Mouse (Mus musculus): ENCODE measurements around the gene Nav2. TPM values are rescaled to one million over a fixed set of nuclear protein-coding genes. Genes with fewer than 3 reads are reported as not detected.

The Nav2 gene
- total and polyA plus RNA-seq, 3 experiments: under 0.01 TPM; not detected in 2

GRCm38 (mm10) chr7:49521349-49521748 lies 612.8 kb downstream of the Nav2 start:
- no peak for DNase-seq (ENCODE audit: extremely low read depth)
- H3K27ac ChIP-seq (ENCODE audit: insufficient read depth, low read depth): no peak overlapping the region
- no peaks in the 10 kb centered on the region for H3K9me3 ChIP-seq (replicated peaks; ENCODE audit: low read length)
- no peaks in the 10 kb centered on the region for H3K79me2 ChIP-seq (replicated peaks; ENCODE audit: control insufficient read depth, extremely low read depth, insufficient read depth, poor library complexity, severe bottlenecking)
- TF ChIP-seq USF2 (conservative IDR thresholded peaks at IDR 0.05; ENCODE audit: low read depth, low read length): no peak
- no peak for TF ChIP-seq ETS1 (conservative IDR thresholded peaks at IDR 0.05; ENCODE audit: low read depth, low read length)
- TF ChIP-seq BHLHE40 (IDR thresholded peaks at IDR 0.05; ENCODE audit: low read depth, low read length): no peak
- no peak for TF ChIP-seq GABPA (IDR thresholded peaks at IDR 0.05; ENCODE audit: insufficient replicate concordance, low read depth, low read length)
- no peak for TF ChIP-seq NELFE (IDR thresholded peaks at IDR 0.05; ENCODE audit: low read depth, low read length)
- H3K9ac ChIP-seq (ENCODE audit: insufficient read depth, low read depth): no peak overlapping the region
- no peaks in the 10 kb centered on the region for H3K36me3 ChIP-seq (replicated peaks in 1 of 2; ENCODE audit: control insufficient read depth in 1 of 2, insufficient read depth in 1 of 2, low read length in 1 of 2)
- no peak overlapping the region for H3K4me3 ChIP-seq (replicated peaks in 1 of 3; ENCODE audit: low read depth in 2 of 3, low read length in 2 of 3, poor library complexity in 1 of 3)
- dilution Hi-C loops (cut with MboI; ENCODE audit: extremely low pct_ligation_motif_present, extremely low pct_unique_long_range_greater_than_20kb, low sequenced_read_pairs): no loop called here
- H3K4me1 ChIP-seq (ENCODE audit: control insufficient read depth in 1 of 2, insufficient read depth in 2 of 2): peaks cover 0 to 10% of the 10 kb centered on the region in 2 experiments; a peak in 2 of 4 replicates
- no peak overlapping the region for H3K4me2 ChIP-seq (ENCODE audit: insufficient read depth, low read depth, poor library complexity, severe bottlenecking)
- peaks cover 62% of the 10 kb centered on the region for H3K27me3 ChIP-seq (replicated peaks)
- in situ Hi-C loops (cut with MboI; ENCODE audit: low pct_ligation_motif_present, low pct_unique_long_range_greater_than_20kb, low sequenced_read_pairs): no loop called here

- no peak for DNase-seq (ENCODE audit: extremely low read depth)
- no peaks in the 10 kb centered on the region for H3K9me3 ChIP-seq (replicated peaks; ENCODE audit: low read length)
- no peak overlapping the region for H3K4me2 ChIP-seq (ENCODE audit: insufficient read depth, low read depth, poor library complexity, severe bottlenecking)
- H3K9ac ChIP-seq (ENCODE audit: insufficient read depth, low read depth): no peak overlapping the region
- in situ Hi-C loops (cut with MboI; ENCODE audit: low pct_ligation_motif_present, low pct_unique_long_range_greater_than_20kb, low sequenced_read_pairs) (no loop called here), dilution Hi-C loops (cut with MboI; ENCODE audit: extremely low pct_ligation_motif_present, extremely low pct_unique_long_range_greater_than_20kb, low sequenced_read_pairs) (no loop called here)
- H3K27me3 ChIP-seq (replicated peaks): peaks cover 60% of the 10 kb centered on the region
- H3K4me1 ChIP-seq (ENCODE audit: control insufficient read depth in 1 of 2, insufficient read depth in 2 of 2): peaks cover 0 to 10% of the 10 kb centered on the region in 2 experiments; a peak in 2 of 4 replicates
- TF ChIP-seq ELF1 (IDR thresholded peaks at IDR 0.05; ENCODE audit: low read depth, low read length) (no peak), ZC3H11A (IDR thresholded peaks at IDR 0.05; ENCODE audit: low read depth, low read length) (no peak), SIN3A (IDR thresholded peaks at IDR 0.05; ENCODE audit: low read length) (no peak), MAFK (IDR thresholded peaks at IDR 0.05; ENCODE audit: insufficient replicate concordance, low read length) (no peak), ZKSCAN1 (IDR thresholded peaks at IDR 0.05; ENCODE audit: borderline replicate concordance, low read depth, low read length) (no peak), MXI1 (IDR thresholded peaks at IDR 0.05; ENCODE audit: low read depth, low read length) (no peak), RAD21 (IDR thresholded peaks at IDR 0.05; ENCODE audit: low read depth, low read length) (no peak), IRF4 (IDR thresholded peaks at IDR 0.05; ENCODE audit: low read depth, low read length) (no peak), UBTF (IDR thresholded peaks at IDR 0.05; ENCODE audit: low read depth, low read length) (no peak), E2F4 (IDR thresholded peaks at IDR 0.05; ENCODE audit: insufficient replicate concordance, low read depth, low read length) (no peak), ZNF384 (IDR thresholded peaks at IDR 0.05; ENCODE audit: low read depth, low read length) (no peak), USF2 (conservative IDR thresholded peaks at IDR 0.05; ENCODE audit: low read depth, low read length) (no peak), SMC3 (IDR thresholded peaks at IDR 0.05; ENCODE audit: low read depth, low read length) (no peak), CTCF (conservative IDR thresholded peaks at IDR 0.05 in 1 of 2, IDR thresholded peaks at IDR 0.05 in 1 of 2; ENCODE audit: low read depth in 2 of 2, low read length in 2 of 2) (no peak)
- H3K79me2 ChIP-seq (replicated peaks; ENCODE audit: control insufficient read depth, extremely low read depth, insufficient read depth, poor library complexity, severe bottlenecking): no peaks in the 10 kb centered on the region
- H3K4me3 ChIP-seq (replicated peaks in 1 of 3; ENCODE audit: low read depth in 2 of 3, low read length in 2 of 3, poor library complexity in 1 of 3): no peak overlapping the region
- no peaks in the 10 kb centered on the region for H3K36me3 ChIP-seq (replicated peaks in 1 of 2; ENCODE audit: control insufficient read depth in 1 of 2, insufficient read depth in 1 of 2, low read length in 1 of 2)
- H3K27ac ChIP-seq (ENCODE audit: insufficient read depth, low read depth): no peak overlapping the region
These were observed 613.5 kb downstream of the Nav2 start for GRCm38 (mm10) chr7:49521976-49522375.
